Mouse (Mus musculus): Measurements from ENCODE around the gene Zfp511. TPM values are rescaled to one million over a fixed set of nuclear protein-coding genes. Genes with fewer than 3 reads are reported as not detected.
A peak's percentile ranks its signal among the peaks of the same experiment; 100 is the strongest.

The Zfp511 gene
- total RNA-seq, 1 experiment from 2014 or later, result 21.7 TPM

- peak; percentile 31 for ATAC-seq (replicated peaks; ENCODE audit: low read depth, poor library complexity, severe bottlenecking)
Measured at GRCm38 (mm10) chr7:140047811-140048311, 11.7 kb downstream of the Zfp511 start.

GRCm38 (mm10) chr7:140048361-140049114 is 12.3 kb downstream of the Zfp511 start, which contains the start of gene Msx3:
Msx3 (minus strand) TSS chr7:140049089.
- ATAC-seq (replicated peaks; ENCODE audit: low read depth, poor library complexity, severe bottlenecking), result 0 out of 2 replicates have a peak, but pooled peaks have one; percentile 0

DNA sequence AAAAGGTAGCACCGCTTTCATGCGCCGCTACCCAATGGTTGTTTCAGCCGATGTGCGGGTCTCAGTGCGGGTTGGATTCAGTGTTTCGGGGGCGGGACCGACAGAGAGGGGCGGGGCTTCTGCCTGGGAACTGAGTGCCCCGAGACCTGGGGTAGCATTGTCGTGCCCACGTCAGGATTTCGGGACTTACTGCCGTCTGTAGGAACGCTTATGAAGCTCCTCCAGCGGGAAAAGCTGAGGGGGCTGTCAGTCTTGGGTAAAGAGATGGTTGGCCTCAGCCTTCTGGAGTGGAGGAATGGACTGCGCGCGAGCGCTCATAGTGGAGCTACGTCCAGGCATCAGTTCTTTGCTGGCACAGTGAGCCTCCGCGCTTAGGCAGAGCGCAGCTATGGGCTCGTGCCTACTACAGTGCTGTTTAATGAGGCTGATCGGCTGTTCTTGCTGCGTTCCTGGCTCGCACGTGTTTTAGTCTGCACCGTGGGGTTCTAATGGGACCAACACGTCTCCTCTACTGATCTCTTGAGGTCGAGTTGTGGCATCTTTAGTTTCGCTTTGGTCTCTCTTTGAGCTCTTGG is 13.0 kb downstream of the Zfp511 start:
- peak; percentile 59 for ATAC-seq (replicated peaks; ENCODE audit: low read depth, poor library complexity, severe bottlenecking)

DNA sequence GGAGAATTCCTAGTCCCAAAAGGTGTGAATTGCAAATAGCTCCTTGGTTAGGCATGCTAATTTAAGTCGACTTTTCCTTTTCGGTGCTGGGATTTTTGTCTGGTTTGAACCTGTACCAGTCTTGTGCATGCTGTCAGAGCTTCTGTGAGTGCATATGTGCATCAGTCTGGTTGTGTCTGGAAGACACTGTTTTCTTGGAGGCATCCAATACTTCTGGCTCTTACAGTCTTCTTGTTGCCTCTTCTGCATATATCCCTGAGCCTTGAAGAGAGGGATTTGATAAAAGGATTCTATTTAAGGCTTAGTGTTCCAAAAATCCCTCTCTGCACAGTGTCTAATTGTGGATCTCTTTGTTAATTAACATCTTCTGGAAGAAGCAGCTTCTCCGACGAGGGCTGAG is 17.9 kb downstream of the Zfp511 start:
- ATAC-seq (replicated peaks; ENCODE audit: low read depth, poor library complexity, severe bottlenecking), result no peak

GRCm38 (mm10) chr7:140057413-140058407 is 21.5 kb downstream of the Zfp511 start:
- ATAC-seq (replicated peaks; ENCODE audit: low read depth, poor library complexity, severe bottlenecking), result peak; percentile 34

DNA sequence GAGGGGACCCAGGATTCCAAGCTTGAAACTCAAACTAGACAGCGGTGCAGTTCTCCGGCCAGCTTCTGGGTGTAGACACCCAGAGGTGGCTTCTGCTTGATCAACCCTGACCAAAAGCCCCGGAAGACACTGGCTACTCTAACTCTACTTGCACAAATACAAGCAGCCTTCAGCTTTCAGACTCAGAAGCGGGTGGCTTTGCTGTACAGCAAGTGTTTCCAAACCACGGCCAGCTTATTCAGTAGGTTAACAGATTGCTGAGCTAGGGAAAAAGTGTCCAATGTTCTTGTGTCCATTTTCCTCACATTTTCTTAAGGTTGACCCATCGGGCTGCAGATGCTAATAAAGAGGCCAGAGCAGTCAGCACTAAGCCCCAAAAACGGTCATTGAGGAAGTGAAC is 22.3 kb downstream of the Zfp511 start:
- ATAC-seq (replicated peaks; ENCODE audit: low read depth, poor library complexity, severe bottlenecking), result no peak

- ATAC-seq (replicated peaks; ENCODE audit: low read depth, poor library complexity, severe bottlenecking), result no peak
Measured at GRCm38 (mm10) chr7:140059601-140060000, 23.4 kb downstream of the Zfp511 start.

DNA sequence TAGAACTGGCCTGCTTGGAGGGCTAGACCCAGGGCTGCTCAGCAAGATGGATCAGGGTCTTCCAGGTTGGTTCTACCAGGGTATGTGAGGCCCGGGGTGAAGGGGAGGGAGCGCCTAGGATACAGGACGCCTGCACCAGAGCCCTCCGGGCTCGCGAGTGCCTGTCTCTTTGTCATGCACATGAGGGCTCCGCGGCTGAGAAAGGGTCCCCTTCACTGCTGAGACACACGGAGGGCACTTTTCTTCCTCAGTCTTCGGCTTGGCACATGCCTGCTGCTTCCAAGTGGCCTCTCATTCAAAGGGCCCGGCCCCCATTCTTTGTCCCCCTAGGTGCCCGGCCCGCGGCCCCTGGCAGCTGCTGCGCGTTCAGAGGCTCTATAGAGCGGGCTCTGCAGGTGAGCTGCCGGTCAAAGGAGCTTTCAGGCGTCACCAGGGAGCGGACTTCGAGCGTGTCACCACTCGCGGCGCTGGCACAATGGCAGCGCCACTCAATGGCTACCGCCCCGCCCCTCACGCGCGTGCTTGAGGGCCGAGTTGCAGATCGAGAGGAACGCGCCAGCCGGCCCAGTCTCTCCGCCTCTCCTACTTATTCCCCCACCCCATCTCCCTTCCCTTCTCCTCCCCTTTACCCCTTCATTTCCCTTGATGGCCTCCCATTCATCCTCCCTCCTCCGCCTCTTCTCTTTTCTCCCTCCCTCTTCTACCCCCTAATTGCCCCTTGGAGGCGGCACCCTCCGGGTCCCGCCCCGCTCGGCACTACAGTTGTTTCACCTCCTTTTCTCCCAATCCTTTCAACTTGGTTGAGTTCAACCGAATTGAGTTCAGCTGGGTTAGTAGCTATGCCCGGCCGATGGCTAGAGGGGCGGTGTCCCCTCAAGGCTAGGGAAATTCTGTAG is 25.0 kb downstream of the Zfp511 start:
- peak; percentile 34 for ATAC-seq (replicated peaks; ENCODE audit: low read depth, poor library complexity, severe bottlenecking)

- ATAC-seq (replicated peaks; ENCODE audit: low read depth, poor library complexity, severe bottlenecking), result no peak
Measured at GRCm38 (mm10) chr7:140061832-140062130, 25.6 kb downstream of the Zfp511 start.

- ATAC-seq (replicated peaks; ENCODE audit: low read depth, poor library complexity, severe bottlenecking), result peak; percentile 51; the same call in 1 of the 2 replicates
Measured at GRCm38 (mm10) chr7:140062307-140062706, 26.1 kb downstream of the Zfp511 start.

- peak; percentile 71 for ATAC-seq (replicated peaks; ENCODE audit: low read depth, poor library complexity, severe bottlenecking)
Measured at GRCm38 (mm10) chr7:140063092-140063491, 26.9 kb downstream of the Zfp511 start.

DNA sequence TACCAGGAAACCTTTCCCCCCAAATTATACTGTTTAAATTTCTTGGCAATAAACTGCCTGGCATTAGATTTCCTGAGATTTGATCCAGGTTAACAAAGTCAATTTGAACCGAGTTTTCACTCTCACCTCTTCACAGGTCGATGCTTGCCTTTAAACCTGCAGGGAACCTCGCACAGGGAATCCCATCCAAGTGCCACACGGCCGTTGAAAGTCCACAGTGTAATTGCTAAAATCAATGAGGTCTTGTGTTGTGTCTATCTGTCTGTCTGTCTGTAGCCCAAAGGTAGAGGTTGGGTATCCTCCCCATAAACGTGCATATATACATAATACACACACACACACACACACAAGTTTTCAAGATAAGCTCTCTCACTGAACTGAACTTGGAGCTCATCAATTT is 31.2 kb downstream of the Zfp511 start:
- no peak for ATAC-seq (replicated peaks; ENCODE audit: low read depth, poor library complexity, severe bottlenecking)

GRCm38 (mm10) chr7:140070042-140070711 is 34.0 kb downstream of the Zfp511 start:
- peak; percentile 32; the same call in 1 of the 2 replicates for ATAC-seq (replicated peaks; ENCODE audit: low read depth, poor library complexity, severe bottlenecking)

DNA sequence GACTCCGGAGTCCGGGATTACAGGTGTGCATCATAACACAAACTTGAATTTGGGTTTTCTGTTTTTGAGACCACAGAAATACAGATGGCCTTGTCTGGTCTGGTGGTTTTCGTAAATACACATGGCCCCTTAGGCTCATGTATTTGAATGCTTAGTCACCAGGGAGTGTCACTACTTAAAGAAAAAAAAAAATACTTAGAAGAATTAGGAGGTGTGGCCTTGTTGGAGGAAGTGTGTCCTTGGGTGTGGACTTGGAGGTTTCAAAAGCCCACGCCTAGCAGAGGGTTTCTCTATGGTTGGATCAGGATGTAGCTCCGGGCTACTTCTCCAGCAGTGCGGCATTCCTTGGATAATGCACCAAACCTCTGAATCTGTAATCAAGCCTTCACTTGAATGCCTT is 41.5 kb downstream of the Zfp511 start:
- ATAC-seq (replicated peaks; ENCODE audit: low read depth, poor library complexity, severe bottlenecking), result no peak

- ATAC-seq (replicated peaks; ENCODE audit: low read depth, poor library complexity, severe bottlenecking), result peak; percentile 70
Measured at GRCm38 (mm10) chr7:140078711-140079110, 42.5 kb downstream of the Zfp511 start.

- peak; percentile 63 for ATAC-seq (replicated peaks; ENCODE audit: low read depth, poor library complexity, severe bottlenecking)
Measured at GRCm38 (mm10) chr7:140080503-140081156, 44.4 kb downstream of the Zfp511 start.

DNA sequence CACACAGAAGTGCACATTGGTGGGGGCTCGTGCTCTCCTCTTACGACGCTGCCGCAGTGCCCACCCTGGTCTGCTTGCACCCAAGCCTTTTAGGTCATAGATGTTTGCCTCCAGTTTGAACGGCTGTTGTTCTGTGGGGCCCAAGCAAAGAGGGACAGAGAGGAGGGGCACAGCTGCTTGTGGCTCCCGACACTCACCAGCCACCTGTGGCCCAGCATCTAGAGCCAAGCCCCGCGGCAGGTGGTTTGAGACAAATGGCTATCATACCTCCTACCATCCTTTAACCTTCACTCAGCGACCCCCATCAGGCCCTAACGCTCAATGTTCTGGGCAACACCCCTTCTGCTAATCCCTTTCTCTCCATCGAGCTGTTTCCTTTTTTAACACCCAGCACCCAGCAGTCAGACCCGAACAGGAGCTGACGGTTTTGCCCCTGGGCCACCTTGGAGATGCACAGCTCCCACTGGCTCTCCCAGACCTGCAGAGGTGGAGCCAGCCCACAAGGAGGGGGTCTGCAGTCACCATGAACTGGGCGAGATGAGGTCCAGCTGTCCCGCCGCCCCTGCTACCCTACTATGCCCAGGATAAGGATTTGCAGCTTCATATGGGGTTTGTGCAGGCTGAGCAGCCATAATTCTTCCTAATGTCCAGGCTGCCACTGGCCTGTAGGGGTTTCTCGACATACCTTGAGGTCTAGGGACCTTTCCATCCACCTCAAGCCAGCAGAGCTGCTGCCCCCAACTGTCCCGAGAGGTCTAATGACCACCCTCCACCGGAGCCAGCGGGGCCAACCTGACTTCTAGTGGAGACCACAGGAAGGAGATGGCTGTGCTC is 45.4 kb downstream of the Zfp511 start:
- ATAC-seq (replicated peaks; ENCODE audit: low read depth, poor library complexity, severe bottlenecking), result no peak

Measured in common myeloid progenitor, adult 5-6 weeks (primary cell).